Mouse (Mus musculus): ENCODE measurements at regions not wholly inside any gene's neighbourhood (a gene's known extent, or its start where the extent isn't known, plus 50 kb on each side); places are given as distances from the start of the nearest gene placed in this dataset.

DNA sequence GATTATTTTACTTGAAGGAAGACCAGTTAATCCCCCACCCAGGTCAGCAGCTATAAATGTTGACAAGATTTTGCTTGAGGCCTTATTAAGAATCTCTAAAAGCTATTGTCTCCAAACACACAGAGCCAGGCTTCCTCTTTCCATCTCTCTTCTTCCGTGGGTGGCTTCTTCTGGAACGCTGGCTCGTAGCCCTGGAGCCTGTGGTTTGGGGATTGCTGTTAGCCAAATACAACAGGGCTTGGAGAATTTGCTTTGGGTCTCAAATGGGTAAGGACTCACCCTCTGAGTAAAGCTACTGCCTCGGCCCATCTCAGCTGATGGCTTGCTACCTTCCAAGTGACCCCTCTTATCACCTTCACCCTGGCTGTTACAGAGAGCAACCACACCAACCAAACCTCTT, 179.3 kb upstream of the Hes1 start:
- WGBS: 87% methylated on average over 4 of the region's 4 CpGs
- Histone ChIP-seq H3K4me2 (replicated peaks; ENCODE audit: low read depth, low read length) (no peak overlapping the region), H3K9ac (ENCODE audit: low read depth, low read length) (no peak overlapping the region), H3K4me3 (ENCODE audit: low read depth, low read length) (no peak overlapping the region), H3K4me1 (replicated peaks; ENCODE audit: control insufficient read depth, insufficient read depth, low read length) (peaks cover 11% of the 10 kb centered on the region; the same call in 1 of the 2 replicates), H3K9me3 (ENCODE audit: control insufficient read depth, low read length) (no peaks in the 10 kb centered on the region), H3K27me3 (ENCODE audit: control insufficient read depth, insufficient read depth, low read length) (peaks cover 3% of the 10 kb centered on the region; the same call in 1 of the 2 replicates), H3K36me3 (ENCODE audit: control insufficient read depth, insufficient read depth, low read length) (no peaks in the 10 kb centered on the region), H3K27ac (ENCODE audit: low read depth, low read length) (no peak overlapping the region)
- ATAC-seq (ENCODE audit: low FRiP score) (no peak), DNase-seq (ENCODE audit: low spot score) (no peak)

DNA sequence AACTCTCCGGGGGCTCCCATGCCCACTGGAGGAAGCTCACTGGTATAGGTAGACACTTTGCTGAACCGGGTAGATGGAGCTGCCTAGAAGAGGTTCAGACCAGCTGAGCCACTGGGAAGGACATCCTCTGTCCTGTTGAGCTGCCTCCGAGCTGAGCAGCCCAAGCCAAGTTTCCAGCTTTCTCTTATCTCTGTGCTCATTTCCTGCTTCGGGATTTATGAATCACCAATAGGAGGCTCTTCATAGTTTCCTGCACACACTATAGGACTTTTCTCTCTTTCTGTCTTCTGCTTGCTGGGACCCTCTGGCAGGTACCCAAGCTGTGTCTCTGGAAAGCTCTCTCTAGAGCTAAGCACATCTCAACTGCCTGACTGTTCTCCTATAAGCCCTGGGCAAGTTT, 177.4 kb upstream of the Hes1 start:
- H3K4me1 ChIP-seq (replicated peaks; ENCODE audit: control insufficient read depth, insufficient read depth, low read length): peaks cover 11% of the 10 kb centered on the region; the same call in 1 of the 2 replicates
- H3K27me3 ChIP-seq (ENCODE audit: control insufficient read depth, insufficient read depth, low read length): peaks cover 7% of the 10 kb centered on the region; the same call in 1 of the 2 replicates
- H3K9me3 ChIP-seq (ENCODE audit: control insufficient read depth, low read length): no peaks in the 10 kb centered on the region
- 89% methylated on average over 4 of the region's 4 CpGs for WGBS
- ATAC-seq (ENCODE audit: low FRiP score) (no peak), DNase-seq (ENCODE audit: low spot score) (no peak)
- no peaks in the 10 kb centered on the region for H3K36me3 ChIP-seq (ENCODE audit: control insufficient read depth, insufficient read depth, low read length)
- no peak overlapping the region for H3K4me2 ChIP-seq (replicated peaks; ENCODE audit: low read depth, low read length)
- no peak overlapping the region for H3K27ac ChIP-seq (ENCODE audit: low read depth, low read length)
- H3K4me3 ChIP-seq (ENCODE audit: low read depth, low read length): no peak overlapping the region
- H3K9ac ChIP-seq (ENCODE audit: low read depth, low read length): no peak overlapping the region

DNA sequence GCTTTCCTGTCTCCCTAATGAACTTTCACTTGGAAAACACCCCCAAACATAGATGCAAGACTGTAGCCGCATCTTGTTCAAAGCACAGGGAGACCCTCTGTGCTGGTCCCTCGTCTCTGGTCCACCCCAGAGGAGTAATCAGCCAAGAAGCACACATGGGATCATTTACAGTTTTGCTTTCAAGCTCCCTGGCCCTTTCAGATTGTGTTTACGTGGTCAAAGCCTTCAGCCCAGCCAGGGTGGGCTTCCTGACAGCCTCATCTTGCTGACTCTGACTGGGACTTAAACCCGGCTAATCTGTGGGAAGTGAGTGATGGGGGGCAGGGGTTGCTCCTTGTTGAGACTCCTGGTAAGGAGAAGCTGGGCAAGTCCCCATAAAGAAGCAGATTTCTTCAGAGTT, 174.8 kb upstream of the Hes1 start:
- WGBS: 48% methylated on average over 4 of the region's 4 CpGs
- H3K27me3 ChIP-seq (ENCODE audit: control insufficient read depth, insufficient read depth, low read length): peaks cover 13% of the 10 kb centered on the region
- no peak overlapping the region for H3K4me3 ChIP-seq (ENCODE audit: low read depth, low read length)
- DNase-seq (ENCODE audit: low spot score) (no peak), ATAC-seq (ENCODE audit: low FRiP score) (no peak)
- no peak overlapping the region for H3K4me2 ChIP-seq (replicated peaks; ENCODE audit: low read depth, low read length)
- no peak overlapping the region for H3K9ac ChIP-seq (ENCODE audit: low read depth, low read length)
- no peaks in the 10 kb centered on the region for H3K36me3 ChIP-seq (ENCODE audit: control insufficient read depth, insufficient read depth, low read length)
- H3K27ac ChIP-seq (ENCODE audit: low read depth, low read length): no peak overlapping the region
- no peaks in the 10 kb centered on the region for H3K4me1 ChIP-seq (replicated peaks; ENCODE audit: control insufficient read depth, insufficient read depth, low read length)
- no peaks in the 10 kb centered on the region for H3K9me3 ChIP-seq (ENCODE audit: control insufficient read depth, low read length)

DNA sequence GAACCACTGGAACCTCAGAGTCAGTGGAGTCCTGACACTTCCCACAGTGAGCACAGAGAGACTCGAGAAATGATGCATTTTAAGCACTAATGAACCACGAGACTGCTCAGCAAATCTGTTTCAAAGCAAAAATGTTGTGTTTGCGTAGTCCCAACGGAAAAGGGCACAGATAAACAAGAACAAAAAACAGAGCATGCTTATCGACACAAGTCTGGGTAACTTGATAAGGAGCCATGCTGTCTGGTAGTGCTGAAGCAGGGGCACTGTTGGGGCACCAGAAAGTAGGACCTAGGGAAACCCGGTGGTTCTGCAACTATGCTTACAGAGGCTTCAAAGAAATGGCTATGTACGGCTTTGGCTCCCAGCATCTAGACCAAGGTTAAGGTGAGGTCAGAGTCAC, 172.7 kb upstream of the Hes1 start:
- DNase-seq (ENCODE audit: low spot score): no peak
- peaks cover 10% of the 10 kb centered on the region for H3K27me3 ChIP-seq (ENCODE audit: control insufficient read depth, insufficient read depth, low read length)
- H3K9ac ChIP-seq (ENCODE audit: low read depth, low read length): no peak overlapping the region
- no peak overlapping the region for H3K4me2 ChIP-seq (replicated peaks; ENCODE audit: low read depth, low read length)
- H3K4me1 ChIP-seq (replicated peaks; ENCODE audit: control insufficient read depth, insufficient read depth, low read length): no peaks in the 10 kb centered on the region
- no peak overlapping the region for H3K27ac ChIP-seq (ENCODE audit: low read depth, low read length)
- no peaks in the 10 kb centered on the region for H3K36me3 ChIP-seq (ENCODE audit: control insufficient read depth, insufficient read depth, low read length)
- no peak overlapping the region for H3K4me3 ChIP-seq (ENCODE audit: low read depth, low read length)
- no peaks in the 10 kb centered on the region for H3K9me3 ChIP-seq (ENCODE audit: control insufficient read depth, low read length)
- no peak for ATAC-seq (ENCODE audit: low FRiP score)
- WGBS: 56% methylated on average over 7 of the region's 7 CpGs

GRCm38 (mm10) chr16:29893871-29894828, 170.0 kb upstream of the Hes1 start:
- Histone ChIP-seq H3K4me3 (ENCODE audit: low read depth, low read length) (no peak overlapping the region), H3K4me1 (replicated peaks; ENCODE audit: control insufficient read depth, insufficient read depth, low read length) (no peaks in the 10 kb centered on the region), H3K27ac (ENCODE audit: low read depth, low read length) (no peak overlapping the region), H3K4me2 (replicated peaks; ENCODE audit: low read depth, low read length) (no peak overlapping the region), H3K36me3 (ENCODE audit: control insufficient read depth, insufficient read depth, low read length) (no peaks in the 10 kb centered on the region), H3K9ac (ENCODE audit: low read depth, low read length) (no peak overlapping the region), H3K9me3 (ENCODE audit: control insufficient read depth, low read length) (no peaks in the 10 kb centered on the region), H3K27me3 (ENCODE audit: control insufficient read depth, insufficient read depth, low read length) (peaks cover 10% of the 10 kb centered on the region)
- DNase-seq (ENCODE audit: low spot score): peak; percentile 77
- 29% methylated on average over 21 of the region's 21 CpGs for WGBS
- peak; percentile 88 for ATAC-seq (ENCODE audit: low FRiP score)

DNA sequence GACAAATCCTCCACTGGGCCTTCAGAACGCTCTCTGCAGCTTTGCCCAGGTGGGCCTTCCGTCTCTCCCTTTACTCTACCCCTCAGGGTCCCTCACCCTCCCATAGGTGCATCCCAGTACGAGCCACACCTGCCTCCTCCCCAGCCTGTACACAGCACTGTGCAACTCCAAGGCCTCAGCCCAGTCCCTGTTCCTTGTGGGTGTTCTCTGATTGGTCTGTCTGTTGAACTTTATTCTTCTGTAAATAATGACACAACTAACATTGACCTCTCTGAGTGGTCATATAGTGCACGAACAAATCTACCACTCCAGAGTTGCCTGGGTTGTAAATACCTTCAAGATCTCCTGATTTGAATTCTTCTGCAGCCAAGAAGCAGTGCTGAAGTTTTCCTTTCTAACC, 167.8 kb upstream of the Hes1 start:
- Histone ChIP-seq H3K9me3 (ENCODE audit: control insufficient read depth, low read length) (no peaks in the 10 kb centered on the region), H3K4me2 (replicated peaks; ENCODE audit: low read depth, low read length) (no peak overlapping the region), H3K4me1 (replicated peaks; ENCODE audit: control insufficient read depth, insufficient read depth, low read length) (no peaks in the 10 kb centered on the region), H3K27ac (ENCODE audit: low read depth, low read length) (no peak overlapping the region), H3K4me3 (ENCODE audit: low read depth, low read length) (no peak overlapping the region), H3K27me3 (ENCODE audit: control insufficient read depth, insufficient read depth, low read length) (peaks cover 10% of the 10 kb centered on the region), H3K36me3 (ENCODE audit: control insufficient read depth, insufficient read depth, low read length) (no peaks in the 10 kb centered on the region), H3K9ac (ENCODE audit: low read depth, low read length) (no peak overlapping the region)
- WGBS: 90% methylated on average over 4 of the region's 4 CpGs
- ATAC-seq (ENCODE audit: low FRiP score) (no peak), DNase-seq (ENCODE audit: low spot score) (no peak)

GRCm38 (mm10) chr16:29903510-29903909, 160.7 kb upstream of the Hes1 start:
- Histone ChIP-seq H3K36me3 (ENCODE audit: control insufficient read depth, insufficient read depth, low read length) (no peaks in the 10 kb centered on the region), H3K9me3 (ENCODE audit: control insufficient read depth, low read length) (no peaks in the 10 kb centered on the region), H3K27ac (ENCODE audit: low read depth, low read length) (no peak overlapping the region), H3K27me3 (ENCODE audit: control insufficient read depth, insufficient read depth, low read length) (peaks cover 3% of the 10 kb centered on the region; the same call in 1 of the 2 replicates), H3K4me2 (replicated peaks; ENCODE audit: low read depth, low read length) (no peak overlapping the region), H3K4me3 (ENCODE audit: low read depth, low read length) (no peak overlapping the region), H3K9ac (ENCODE audit: low read depth, low read length) (no peak overlapping the region), H3K4me1 (replicated peaks; ENCODE audit: control insufficient read depth, insufficient read depth, low read length) (no peaks in the 10 kb centered on the region)
- WGBS: 74% methylated on average over 8 of the region's 8 CpGs
- ATAC-seq (ENCODE audit: low FRiP score): no peak
- DNase-seq (ENCODE audit: low spot score): no peak

DNA sequence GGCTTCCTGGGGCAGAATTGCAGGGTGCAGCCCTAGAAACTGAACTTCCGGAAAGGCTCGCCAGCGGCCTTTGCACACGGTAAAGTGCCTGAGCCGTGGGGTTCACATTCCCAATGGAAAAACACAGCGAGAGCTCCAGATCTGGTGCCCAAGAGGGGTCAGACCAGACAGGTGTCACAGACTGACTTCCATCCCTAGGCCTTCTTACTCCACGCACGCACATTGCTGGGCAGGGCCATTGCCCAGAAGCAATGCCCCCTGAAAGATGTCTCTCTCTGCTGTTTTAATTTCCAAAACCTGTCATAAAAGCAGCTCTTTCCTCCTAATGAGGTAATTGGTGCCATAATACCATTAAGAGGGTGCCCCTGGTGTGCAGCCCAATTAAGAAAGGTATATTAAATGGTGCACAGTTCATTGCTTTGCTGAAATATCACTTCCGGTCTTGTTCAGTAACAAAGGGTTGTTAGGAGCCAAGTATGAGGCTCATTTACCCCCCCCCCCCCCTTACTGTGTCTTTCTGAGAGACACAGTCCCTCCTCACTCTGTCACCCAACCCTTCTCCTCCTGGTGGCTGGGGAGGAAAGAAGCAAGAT, 159.9 kb upstream of the Hes1 start:
- Histone ChIP-seq H3K27ac (ENCODE audit: low read depth, low read length) (no peak overlapping the region), H3K4me3 (ENCODE audit: low read depth, low read length) (no peak overlapping the region), H3K36me3 (ENCODE audit: control insufficient read depth, insufficient read depth, low read length) (no peaks in the 10 kb centered on the region), H3K9ac (ENCODE audit: low read depth, low read length) (no peak overlapping the region), H3K27me3 (ENCODE audit: control insufficient read depth, insufficient read depth, low read length) (peaks cover 3% of the 10 kb centered on the region; the same call in 1 of the 2 replicates), H3K4me1 (replicated peaks; ENCODE audit: control insufficient read depth, insufficient read depth, low read length) (no peaks in the 10 kb centered on the region), H3K4me2 (replicated peaks; ENCODE audit: low read depth, low read length) (no peak overlapping the region), H3K9me3 (ENCODE audit: control insufficient read depth, low read length) (no peaks in the 10 kb centered on the region)
- no peak for ATAC-seq (ENCODE audit: low FRiP score)
- 59% methylated on average over 9 of the region's 9 CpGs for WGBS
- DNase-seq (ENCODE audit: low spot score): no peak

DNA sequence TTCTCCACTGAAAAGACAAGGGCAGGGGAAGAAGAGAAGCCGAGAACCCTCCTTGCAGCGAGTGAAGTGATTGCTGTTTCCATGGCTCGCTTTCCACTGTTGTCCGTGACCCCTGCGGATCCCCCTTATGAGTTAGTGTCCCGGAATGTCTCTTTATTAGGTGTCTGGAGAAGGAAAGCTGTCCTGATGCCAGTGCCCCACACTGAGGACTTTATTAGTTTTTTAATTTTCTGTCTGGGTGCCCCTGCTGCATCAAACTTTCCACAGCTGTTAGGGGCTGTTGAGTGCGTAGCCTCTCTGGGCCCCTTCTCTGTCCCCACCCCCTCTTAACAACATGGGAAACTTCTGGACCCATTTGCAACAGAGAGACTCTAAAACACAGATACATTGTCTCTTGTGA, 156.9 kb upstream of the Hes1 start:
- no peaks in the 10 kb centered on the region for H3K4me1 ChIP-seq (replicated peaks; ENCODE audit: control insufficient read depth, insufficient read depth, low read length)
- H3K27me3 ChIP-seq (ENCODE audit: control insufficient read depth, insufficient read depth, low read length): peaks cover 3% of the 10 kb centered on the region; the same call in 1 of the 2 replicates
- H3K36me3 ChIP-seq (ENCODE audit: control insufficient read depth, insufficient read depth, low read length): no peaks in the 10 kb centered on the region
- H3K4me2 ChIP-seq (replicated peaks; ENCODE audit: low read depth, low read length): no peak overlapping the region
- no peak overlapping the region for H3K9ac ChIP-seq (ENCODE audit: low read depth, low read length)
- no peak overlapping the region for H3K27ac ChIP-seq (ENCODE audit: low read depth, low read length)
- H3K9me3 ChIP-seq (ENCODE audit: control insufficient read depth, low read length): no peaks in the 10 kb centered on the region
- H3K4me3 ChIP-seq (ENCODE audit: low read depth, low read length): no peak overlapping the region
- no peak for DNase-seq (ENCODE audit: low spot score)
- ATAC-seq (ENCODE audit: low FRiP score): no peak
- WGBS: 60% methylated on average over 7 of the region's 7 CpGs
